Mouse (Mus musculus) cortical plate, adult 2 months (tissue): ENCODE results near the gene Slc12a9.

Experiments used
- CTCF ChIP-seq: fragments of 200-500 bp; IDR thresholded peaks from 2 replicates; pipeline ENCODE4 v1.5.1; 2011; ENCODE audit warnings: mild to moderate bottlenecking, control low read depth, low read length; ENCODE audit not compliant: insufficient read depth; ENCODE audit errors: extremely low read depth
- POLR2A ChIP-seq: fragments of 200-500 bp; IDR thresholded peaks from 2 replicates; pipeline ENCODE4 v1.6.1; 2011; ENCODE audit warnings: mild to moderate bottlenecking, low read length, control low read depth; ENCODE audit not compliant: insufficient read depth; ENCODE audit errors: extremely low read depth

GRCm38 (mm10) chr5:137305822-137306221 is 27.6 kb downstream of the Slc12a9 start:
- TF ChIP-seq CTCF (no peak), POLR2A (no peak)
